10 mouse cellular contexts compared by ENCODE assay signal in the genomic region with DNA sequence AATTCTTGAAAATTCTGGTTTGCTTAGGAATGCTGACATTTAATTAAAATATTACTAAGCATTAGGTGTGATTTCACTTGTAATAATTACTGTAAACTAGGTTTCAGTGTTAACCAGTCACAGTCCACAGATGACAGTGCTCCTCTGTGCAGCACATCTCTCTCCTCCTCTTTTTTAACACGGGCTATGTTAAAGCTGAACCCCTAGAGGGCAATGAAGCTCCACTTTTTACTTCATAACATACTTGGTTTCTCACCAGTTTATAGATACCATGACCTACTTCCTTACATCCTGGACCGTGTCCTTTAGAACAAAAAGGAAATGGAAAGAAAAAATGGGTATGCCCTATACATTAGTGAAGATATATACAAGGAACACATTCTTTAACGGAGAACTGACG. TPM values are rescaled to one million over a fixed set of nuclear protein-coding genes. Genes with fewer than 3 reads are reported as not detected.
DNase-seq lines count a peak whose midpoint lies in the region; ATAC-seq and TF ChIP-seq lines count a peak whose summit lies in the region.
"Had no signal": no experiment of that assay in that cellular context is flagged by ENCODE, and none has a peak within 500 bp of the region (broad histone marks: within the 10 kb centered on the region; RNA-seq: fewer than 3 reads in every experiment).

No protein-coding gene starts in this region.

- no peak overlapping the region for H3K4me2 ChIP-seq in heart, embryonic 11.5 days
- H3K4me2 ChIP-seq in hindbrain, embryonic 14.5 days (replicated peaks) = no peak overlapping the region
- no peak overlapping the region for H3K4me2 ChIP-seq in stomach, postnatal 0 days (replicated peaks; ENCODE audit: low read depth)
- H3K4me2 ChIP-seq: heart, embryonic 15.5 days; neural tube, embryonic 12.5 days had no signal

- H3K9me3 ChIP-seq in heart, embryonic 11.5 days (replicated peaks; ENCODE audit: control insufficient read depth, low read length) = no peaks in the 10 kb centered on the region
- no peaks in the 10 kb centered on the region for H3K9me3 ChIP-seq in hindbrain, embryonic 14.5 days (ENCODE audit: control insufficient read depth, low read length)
- H3K9me3 ChIP-seq in stomach, postnatal 0 days (ENCODE audit: control insufficient read depth, low read length) = no peaks in the 10 kb centered on the region
- H3K9me3 ChIP-seq: heart, embryonic 15.5 days; neural tube, embryonic 12.5 days had no signal

- no peak for TF ChIP-seq EP300 in stomach, postnatal 0 days (optimal IDR thresholded peaks at IDR 0.05)

- no peak overlapping the region for H3K27ac ChIP-seq in heart, embryonic 11.5 days (ENCODE audit: low read depth, low read length)
- no peak overlapping the region for H3K27ac ChIP-seq in hindbrain, embryonic 14.5 days
- no peak overlapping the region for H3K27ac ChIP-seq in stomach, postnatal 0 days (replicated peaks)
- H3K27ac ChIP-seq: heart, embryonic 15.5 days; neural tube, embryonic 12.5 days had no signal

- intact Hi-C loops in heart, postnatal 10 days (cut with DNase I) = loop anchor here (1.0 to 5.0 kb wide), 2 partner anchors 68 to 390 kb away; no protein-coding TSS in a partner anchor

- H3K4me3 ChIP-seq in heart, embryonic 11.5 days (ENCODE audit: low read depth, low read length) = no peak overlapping the region
- no peak overlapping the region for H3K4me3 ChIP-seq in hindbrain, embryonic 14.5 days (replicated peaks; ENCODE audit: low read length)
- no peak overlapping the region for H3K4me3 ChIP-seq in stomach, postnatal 0 days (ENCODE audit: low read depth, low read length)
- H3K4me3 ChIP-seq: heart, embryonic 15.5 days; neural tube, embryonic 12.5 days had no signal

- TF ChIP-seq CTCF in stomach, postnatal 0 days (IDR thresholded peaks at IDR 0.05; ENCODE audit: low read depth) = peak; percentile 75

- WGBS in heart, embryonic 11.5 days (ENCODE audit: insufficient replicate concordance) = 59% methylated on average over 4 of the region's 4 CpGs
- 57% methylated on average over 4 of the region's 4 CpGs for WGBS in hindbrain, embryonic 14.5 days
- 28% methylated on average over 4 of the region's 4 CpGs for WGBS in stomach, postnatal 0 days

- no peaks in the 10 kb centered on the region for H3K36me3 ChIP-seq in heart, embryonic 11.5 days (ENCODE audit: control insufficient read depth, insufficient read depth, low read length)
- no peaks in the 10 kb centered on the region for H3K36me3 ChIP-seq in hindbrain, embryonic 14.5 days (replicated peaks; ENCODE audit: control insufficient read depth, insufficient read depth)
- H3K36me3 ChIP-seq in stomach, postnatal 0 days (ENCODE audit: control insufficient read depth, insufficient read depth, low read length) = no peaks in the 10 kb centered on the region
- H3K36me3 ChIP-seq: heart, embryonic 15.5 days; neural tube, embryonic 12.5 days had no signal

- H3K9ac ChIP-seq in heart, embryonic 11.5 days (ENCODE audit: low read depth, low read length) = no peak overlapping the region
- no peak overlapping the region for H3K9ac ChIP-seq in hindbrain, embryonic 14.5 days
- no peak overlapping the region for H3K9ac ChIP-seq in stomach, postnatal 0 days (ENCODE audit: low read length)
- H3K9ac ChIP-seq: heart, embryonic 15.5 days; neural tube, embryonic 12.5 days had no signal

- 0 out of 2 replicates have a peak, but pooled peaks cover 2% of the 10 kb centered on the region for H3K4me1 ChIP-seq in heart, embryonic 11.5 days (ENCODE audit: control insufficient read depth, insufficient read depth, low read length)
- H3K4me1 ChIP-seq in hindbrain, embryonic 14.5 days (replicated peaks; ENCODE audit: control insufficient read depth, insufficient read depth, low read length) = no peaks in the 10 kb centered on the region
- no peaks in the 10 kb centered on the region for H3K4me1 ChIP-seq in stomach, postnatal 0 days (replicated peaks; ENCODE audit: control insufficient read depth, insufficient read depth)
- H3K4me1 ChIP-seq: neural tube, embryonic 12.5 days had no signal

- no peaks in the 10 kb centered on the region for H3K27me3 ChIP-seq in heart, embryonic 11.5 days (ENCODE audit: control insufficient read depth, insufficient read depth, low read length)
- no peaks in the 10 kb centered on the region for H3K27me3 ChIP-seq in hindbrain, embryonic 14.5 days (ENCODE audit: control insufficient read depth, insufficient read depth, low read length)
- H3K27me3 ChIP-seq in stomach, postnatal 0 days (ENCODE audit: control insufficient read depth, insufficient read depth, low read length) = no peaks in the 10 kb centered on the region
- H3K27me3 ChIP-seq: heart, embryonic 15.5 days; neural tube, embryonic 12.5 days had no signal

- no peak for ATAC-seq in heart, embryonic 11.5 days (replicated peaks; ENCODE audit: insufficient number of reproducible peaks, low FRiP score, low TSS enrichment)
- ATAC-seq in hindbrain, embryonic 14.5 days (ENCODE audit: low FRiP score) = peak; percentile 43; the same call in 1 of the 2 replicates
- ATAC-seq in stomach, postnatal 0 days (ENCODE audit: low FRiP score, low TSS enrichment) = peak; percentile 71

- peak; percentile 9 to 18 for DNase-seq in heart, postnatal 10 days
- peak; percentile 50 for DNase-seq in 3T3-L1 (ENCODE audit: low read depth, low spot score)
- DNase-seq in Muller cell, postnatal 12 days (ENCODE audit: inconsistent ontology term) = peak; percentile 14
- DNase-seq in hindbrain, embryonic 14.5 days (ENCODE audit: low spot score) = peak; percentile 73
- no peak for DNase-seq in stomach, postnatal 0 days (ENCODE audit: low spot score)
- no peak for DNase-seq in spleen, adult 18-20 months
- DNase-seq in right cerebral cortex, adult 18-20 months = no peak

RNA-seq across cellular contexts. Expression of gene Cmc1, which starts 50.6 kb away (rescaled TPM):
- 10 to 100 TPM; 24.0 to 28.3 TPM for total RNA-seq in heart, postnatal 10 days (2021)
- polyA plus RNA-seq in heart, embryonic 11.5 days (2014; fragmentation: Nextera tagmentation; extraction: Ambion mirVana) = 39.3 and 41.2 TPM in 2 replicates
- polyA plus RNA-seq in hindbrain, embryonic 14.5 days (2014; fragmentation: Nextera tagmentation; extraction: Ambion mirVana) = 40.6 and 48.6 TPM in 2 replicates
- polyA plus RNA-seq in stomach, postnatal 0 days (2015; fragmentation: Nextera tagmentation; extraction: Ambion mirVana) = 73.7 and 74.2 TPM in 2 replicates

RNA-seq across cellular contexts. Expression of gene Azi2, which starts 59.1 kb away (rescaled TPM):
- total RNA-seq in heart, postnatal 10 days (2021) = 10 to 100 TPM; 72.8 to 81.6 TPM
- 68.6 and 79.7 TPM in 2 replicates for polyA plus RNA-seq in heart, embryonic 11.5 days (2014; fragmentation: Nextera tagmentation; extraction: Ambion mirVana)
- polyA plus RNA-seq in hindbrain, embryonic 14.5 days (2014; fragmentation: Nextera tagmentation; extraction: Ambion mirVana) = 81.6 and 89.4 TPM in 2 replicates
- 48.3 and 51.5 TPM in 2 replicates for polyA plus RNA-seq in stomach, postnatal 0 days (2015; fragmentation: Nextera tagmentation; extraction: Ambion mirVana)

Comparison
In these comparisons a context has a peak if more than half of its experiments do, and no peak if none do; other contexts are left out.
1. DNase-seq: peak in heart, postnatal 10 days (2 of 2), 3T3-L1 (single experiment), Muller cell, postnatal 12 days (single experiment) and hindbrain, embryonic 14.5 days (single experiment); none in stomach, postnatal 0 days (single experiment), spleen, adult 18-20 months (0 of 2) and right cerebral cortex, adult 18-20 months (single experiment).